Mouse (Mus musculus) heart, embryonic 10.5 days (tissue): ENCODE data around the gene Tns3. TPM values are rescaled to one million over a fixed set of nuclear protein-coding genes. Genes with fewer than 3 reads are reported as not detected.
A peak's percentile ranks its signal among the peaks of the same experiment; 100 is the strongest.

Experiments
- DNase-seq: peaks from one replicate; pipeline ENCODE4 v3.0.0-alpha.2; 2017; ENCODE audit warnings: low spot score
- H3K27ac ChIP-seq: fragments of 300-500 bp; sonication (generic); 2 replicates; pipeline ENCODE4 v1.5.1; 2016; ENCODE audit warnings: mild to moderate bottlenecking
- H3K27me3 ChIP-seq: fragments of 300-500 bp; sonication (generic); 2 replicates; pipeline ENCODE4 v1.6.1; 2016; ENCODE audit warnings: mild to moderate bottlenecking; ENCODE audit not compliant: poor library complexity, insufficient read depth, severe bottlenecking
- H3K36me3 ChIP-seq: fragments of 300-500 bp; sonication (generic); 2 replicates; pipeline ENCODE4 v1.6.1; 2016; ENCODE audit warnings: mild to moderate bottlenecking, moderate library complexity
- H3K4me1 ChIP-seq: fragments of 300-500 bp; sonication (generic); 2 replicates; pipeline ENCODE4 v1.6.1; 2016; ENCODE audit warnings: mild to moderate bottlenecking
- H3K4me3 ChIP-seq: fragments of 300-500 bp; sonication (generic); 2 replicates; pipeline ENCODE4 v1.5.1; 2016; ENCODE audit warnings: mild to moderate bottlenecking, moderate library complexity
- H3K9me3 ChIP-seq: fragments of 300-500 bp; sonication (generic); 2 replicates; pipeline ENCODE4 v1.6.1; 2016; ENCODE audit warnings: mild to moderate bottlenecking, moderate library complexity
- WGBS: fragments of 180-500 bp; shearing (Covaris S2); methylation state at CpG from one replicate; pipeline ENCODE4 v1.1.7; 2016; 5-methylcytosine and 5-hydroxymethylcytosine counted together
- polyA plus RNA-seq: library from polyadenylated mRNA; unstranded; fragments of >200 nt; fragmentation: Nextera tagmentation; extraction: Ambion mirVana; gene quantifications from 2 replicates; pipeline ENCODE4 v1.2.1, GENCODE M21; 2016

Tns3 gene
- polyA plus RNA-seq, 1 experiment from 2014 or later, result 17.0 TPM

DNA sequence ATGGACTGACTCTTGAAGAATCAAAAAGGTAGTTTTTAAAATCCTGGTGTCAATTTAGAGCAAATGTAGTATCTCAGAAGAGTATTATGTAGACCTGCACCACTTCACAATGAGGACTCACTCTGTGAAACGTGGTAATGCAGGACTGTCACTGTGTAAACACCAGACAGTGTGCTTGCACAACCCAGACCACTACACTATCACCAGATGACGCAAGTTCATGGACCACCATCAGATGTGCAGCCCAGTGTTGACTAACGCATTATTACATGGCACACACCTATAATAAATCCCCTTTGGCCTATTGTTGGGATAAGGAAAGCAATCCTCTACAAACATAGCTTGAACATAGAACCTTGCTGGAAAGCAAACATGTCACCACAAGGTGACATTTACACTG, 71.2 kb downstream of the Tns3 start:
- peaks cover 21% of the 10 kb centered on the region for H3K4me1 ChIP-seq
- no peak overlapping the region for H3K27ac ChIP-seq
- H3K9me3 ChIP-seq, result no peaks in the 10 kb centered on the region
- peaks cover 10% of the 10 kb centered on the region; the same call in 1 of the 2 replicates for H3K36me3 ChIP-seq
- 80% methylated on average over 3 of the region's 3 CpGs for WGBS
- no peak overlapping the region for H3K4me3 ChIP-seq
- DNase-seq, result no peak
- no peaks in the 10 kb centered on the region for H3K27me3 ChIP-seq

- H3K9me3 ChIP-seq, result no peaks in the 10 kb centered on the region
- H3K27me3 ChIP-seq, result no peaks in the 10 kb centered on the region
- no peak for DNase-seq
- H3K27ac ChIP-seq, result no peak overlapping the region
- WGBS, result 57% methylated on average over 5 of the region's 5 CpGs
- no peak overlapping the region for H3K4me3 ChIP-seq
- peaks cover 29% of the 10 kb centered on the region for H3K4me1 ChIP-seq
- 0 out of 2 replicates have a peak, but pooled peaks cover 2% of the 10 kb centered on the region for H3K36me3 ChIP-seq
Measured at GRCm38 (mm10) chr11:8591271-8591670, 73.1 kb downstream of the Tns3 start.

DNA sequence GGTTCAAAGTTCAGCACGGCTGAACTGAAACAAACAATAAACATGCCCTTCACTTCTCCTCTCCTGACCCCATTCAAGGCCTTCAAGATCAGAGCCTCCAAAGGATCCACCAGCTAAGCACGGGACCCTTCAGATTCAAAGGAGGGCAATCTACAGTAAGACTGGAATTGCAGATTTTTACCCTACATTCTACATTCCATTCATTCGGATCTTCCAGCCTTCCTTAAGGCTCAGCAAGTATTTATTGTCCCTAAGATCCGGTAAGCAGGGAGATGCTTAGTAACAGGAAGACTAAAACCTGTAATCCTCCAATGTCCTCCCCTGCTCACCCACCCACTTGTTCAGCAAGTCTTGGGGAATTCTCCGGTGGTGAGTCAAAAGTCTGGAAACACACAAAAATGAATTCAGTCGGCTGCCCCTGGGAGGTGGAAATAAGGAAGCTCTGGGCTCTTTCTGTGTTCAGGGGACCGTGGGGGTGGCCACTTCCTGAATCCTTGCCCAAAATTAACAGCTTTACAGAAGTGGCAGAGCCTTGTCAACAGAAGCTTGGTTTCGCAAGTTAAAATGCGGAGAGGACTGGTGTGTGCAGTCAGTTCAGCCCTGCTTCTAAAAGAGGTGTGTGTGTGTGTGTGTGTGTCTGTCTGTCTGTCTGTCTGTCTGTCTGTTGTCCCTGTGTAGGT, 75.0 kb downstream of the Tns3 start:
- H3K36me3 ChIP-seq, result 0 out of 2 replicates have a peak, but pooled peaks cover 2% of the 10 kb centered on the region
- H3K27ac ChIP-seq, result no peak overlapping the region
- 61% methylated on average over 9 of the region's 9 CpGs for WGBS
- peaks cover 46% of the 10 kb centered on the region for H3K4me1 ChIP-seq
- H3K27me3 ChIP-seq, result no peaks in the 10 kb centered on the region
- H3K9me3 ChIP-seq, result no peaks in the 10 kb centered on the region
- DNase-seq, result no peak
- no peak overlapping the region for H3K4me3 ChIP-seq

DNA sequence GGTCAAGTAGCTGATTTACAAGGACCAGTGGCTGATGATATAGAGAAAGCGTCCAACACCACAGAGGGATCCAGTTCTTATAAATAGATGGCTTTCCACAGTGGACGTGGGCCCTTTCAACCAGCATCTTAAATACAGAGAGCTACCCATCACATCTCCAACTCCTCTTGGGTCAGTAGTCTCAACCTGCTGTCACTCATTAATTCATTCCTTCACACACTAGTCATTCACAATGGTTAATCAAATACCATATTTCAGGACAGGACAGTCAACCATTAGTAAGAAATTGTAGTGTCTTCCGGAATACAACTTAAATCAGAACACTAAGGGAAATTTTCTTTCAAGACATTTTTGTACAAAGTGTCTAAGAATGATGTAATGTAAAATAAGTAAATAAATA, 76.4 kb downstream of the Tns3 start:
- Histone ChIP-seq H3K9me3 (no peaks in the 10 kb centered on the region), H3K27ac (no peak overlapping the region), H3K4me3 (no peak overlapping the region), H3K27me3 (no peaks in the 10 kb centered on the region), H3K36me3 (0 out of 2 replicates have a peak, but pooled peaks cover 2% of the 10 kb centered on the region), H3K4me1 (peaks cover 53% of the 10 kb centered on the region)
- DNase-seq, result no peak
- WGBS, result 87% methylated on average over 3 of the region's 3 CpGs

- Histone ChIP-seq H3K4me1 (peaks cover 60% of the 10 kb centered on the region), H3K9me3 (no peaks in the 10 kb centered on the region), H3K4me3 (no peak overlapping the region), H3K36me3 (0 out of 2 replicates have a peak, but pooled peaks cover 2% of the 10 kb centered on the region), H3K27me3 (no peaks in the 10 kb centered on the region), H3K27ac (peak overlapping the region; percentile 42; the same call in 1 of the 2 replicates)
- DNase-seq, result no peak
- WGBS, result 64% methylated on average over 10 of the region's 10 CpGs
Measured at GRCm38 (mm10) chr11:8586996-8587644, 77.2 kb downstream of the Tns3 start.

GRCm38 (mm10) chr11:8586374-8586773, 78.0 kb downstream of the Tns3 start:
- no peaks in the 10 kb centered on the region for H3K9me3 ChIP-seq
- WGBS, result 72% methylated on average over 2 of the region's 2 CpGs
- H3K4me3 ChIP-seq, result no peak overlapping the region
- H3K4me1 ChIP-seq, result peaks cover 60% of the 10 kb centered on the region
- no peak overlapping the region for H3K27ac ChIP-seq
- DNase-seq, result no peak
- no peaks in the 10 kb centered on the region for H3K27me3 ChIP-seq
- 0 out of 2 replicates have a peak, but pooled peaks cover 2% of the 10 kb centered on the region for H3K36me3 ChIP-seq

DNA sequence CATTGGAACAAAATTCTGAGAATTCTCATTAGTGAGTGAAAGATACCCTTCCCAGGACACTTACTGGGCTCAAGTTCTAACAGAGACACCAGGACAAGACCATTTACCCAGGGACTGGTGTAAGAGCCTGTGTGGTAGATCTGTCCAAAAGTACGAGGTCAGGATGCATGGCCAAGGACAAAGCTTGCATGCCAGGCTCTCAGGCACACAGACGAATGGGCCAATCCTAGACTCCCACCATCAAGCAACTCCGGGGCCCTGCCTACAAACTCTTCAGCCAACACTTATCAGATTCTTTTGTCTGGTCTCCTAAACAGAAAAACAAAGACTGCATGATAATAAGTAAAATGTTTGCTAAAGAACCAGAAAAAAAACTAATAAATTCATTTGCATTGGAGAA, 78.6 kb downstream of the Tns3 start:
- peak overlapping the region; percentile 64; the same call in 1 of the 2 replicates for H3K27ac ChIP-seq
- H3K4me1 ChIP-seq, result peaks cover 54% of the 10 kb centered on the region
- no peak for DNase-seq
- no peaks in the 10 kb centered on the region for H3K9me3 ChIP-seq
- no peak overlapping the region for H3K4me3 ChIP-seq
- H3K27me3 ChIP-seq, result no peaks in the 10 kb centered on the region
- H3K36me3 ChIP-seq, result 0 out of 2 replicates have a peak, but pooled peaks cover 2% of the 10 kb centered on the region
- 58% methylated on average over 3 of the region's 3 CpGs for WGBS

GRCm38 (mm10) chr11:8584925-8585324, 79.4 kb downstream of the Tns3 start:
- H3K4me3 ChIP-seq, result no peak overlapping the region
- 0 out of 2 replicates have a peak, but pooled peaks cover 1% of the 10 kb centered on the region for H3K36me3 ChIP-seq
- H3K4me1 ChIP-seq, result peaks cover 59% of the 10 kb centered on the region
- WGBS, result 68% methylated on average over 1 of the region's 1 CpGs
- H3K9me3 ChIP-seq, result no peaks in the 10 kb centered on the region
- DNase-seq, result no peak
- peak overlapping the region; percentile 64 for H3K27ac ChIP-seq
- H3K27me3 ChIP-seq, result no peaks in the 10 kb centered on the region

DNA sequence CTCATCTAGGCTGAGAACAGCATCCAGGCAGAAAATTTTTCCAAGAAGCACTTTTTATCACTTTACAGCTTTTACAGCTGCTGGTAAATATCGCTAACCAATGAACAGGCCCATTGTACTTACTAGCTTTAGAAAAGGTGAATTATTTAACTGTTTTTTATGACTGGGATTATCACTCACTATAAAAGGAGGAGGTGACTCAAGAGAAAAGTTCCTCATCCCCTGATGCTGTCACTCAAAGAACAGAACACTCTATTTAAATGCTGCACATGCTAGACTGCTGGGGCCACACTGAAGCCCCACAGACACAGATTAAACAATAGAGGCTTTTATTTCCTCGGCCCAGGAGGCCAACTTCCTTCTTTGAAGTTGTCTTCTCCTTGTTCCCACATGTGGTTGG, 80.0 kb downstream of the Tns3 start:
- Histone ChIP-seq H3K4me3 (no peak overlapping the region), H3K9me3 (no peaks in the 10 kb centered on the region), H3K4me1 (peaks cover 57% of the 10 kb centered on the region), H3K27ac (peak overlapping the region; percentile 64; the same call in 1 of the 2 replicates), H3K27me3 (no peaks in the 10 kb centered on the region), H3K36me3 (no peaks in the 10 kb centered on the region)
- DNase-seq, result no peak
- WGBS, result 80% methylated on average over 2 of the region's 2 CpGs

DNA sequence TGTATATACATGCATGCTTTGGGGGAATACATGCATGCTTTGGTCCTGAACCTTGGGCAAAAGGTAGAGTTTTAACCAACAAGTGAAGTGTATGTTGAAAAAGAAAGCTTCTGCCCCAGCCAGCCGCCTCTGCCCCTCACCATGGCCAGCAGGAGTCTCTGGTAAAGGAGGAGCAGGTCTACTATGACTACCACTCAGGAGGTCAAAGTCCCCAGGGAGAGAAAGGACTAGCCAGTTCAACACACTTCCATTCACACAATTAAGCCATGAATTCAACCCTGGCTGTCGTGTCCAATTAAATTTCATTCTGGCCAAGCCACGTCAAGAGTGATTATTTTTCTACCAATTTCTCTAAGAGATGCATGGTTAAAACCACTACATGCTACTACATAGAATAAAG, 81.2 kb downstream of the Tns3 start:
- no peak overlapping the region for H3K27ac ChIP-seq
- no peaks in the 10 kb centered on the region for H3K27me3 ChIP-seq
- WGBS, result 91% methylated on average over 3 of the region's 3 CpGs
- H3K9me3 ChIP-seq, result no peaks in the 10 kb centered on the region
- H3K4me3 ChIP-seq, result no peak overlapping the region
- peaks cover 67% of the 10 kb centered on the region for H3K4me1 ChIP-seq
- no peaks in the 10 kb centered on the region for H3K36me3 ChIP-seq
- no peak for DNase-seq

DNA sequence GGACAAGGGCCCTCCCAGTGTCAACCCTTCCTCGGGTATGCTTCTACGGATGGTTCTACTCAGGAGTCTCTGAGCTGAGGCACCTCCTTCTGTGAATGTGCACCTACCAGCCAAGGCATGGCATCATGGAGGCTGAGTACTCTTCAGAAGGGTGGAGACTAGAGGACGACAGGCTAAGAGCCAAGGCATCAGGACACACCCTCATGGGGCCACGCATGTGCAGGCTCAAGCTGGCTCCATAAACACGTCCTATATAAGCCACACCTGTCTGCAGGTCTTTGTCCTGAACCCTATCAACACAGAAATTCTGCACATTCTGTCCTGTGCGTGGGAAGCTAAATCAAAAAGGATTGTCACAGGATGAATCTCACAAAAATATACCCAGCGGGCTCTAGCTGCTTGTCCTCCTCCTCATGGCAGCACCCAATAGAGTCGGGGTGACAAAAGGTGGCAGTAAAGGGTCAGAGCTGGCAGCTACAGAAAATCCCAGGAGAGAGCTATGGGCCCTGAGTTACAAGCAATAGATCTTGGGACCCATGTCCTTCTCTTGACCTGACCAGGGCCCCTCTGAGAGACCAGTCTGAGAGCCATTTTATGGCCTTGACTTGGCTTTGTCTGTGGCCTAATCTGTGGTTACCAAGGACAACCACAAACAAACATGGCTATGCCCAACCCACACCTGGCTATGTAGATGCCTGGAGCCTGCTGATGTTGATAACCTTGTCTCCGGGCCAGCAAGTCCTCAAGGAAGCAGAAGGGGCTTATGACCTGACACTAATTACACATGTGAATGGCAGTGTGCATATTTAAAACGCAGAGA, 82.0 kb downstream of the Tns3 start:
- H3K4me3 ChIP-seq, result no peak overlapping the region
- DNase-seq, result no peak
- no peaks in the 10 kb centered on the region for H3K27me3 ChIP-seq
- H3K27ac ChIP-seq, result peak overlapping the region; percentile 48
- H3K9me3 ChIP-seq, result no peaks in the 10 kb centered on the region
- 74% methylated on average over 10 of the region's 10 CpGs for WGBS
- H3K4me1 ChIP-seq, result peaks cover 66% of the 10 kb centered on the region
- H3K36me3 ChIP-seq, result no peaks in the 10 kb centered on the region

DNA sequence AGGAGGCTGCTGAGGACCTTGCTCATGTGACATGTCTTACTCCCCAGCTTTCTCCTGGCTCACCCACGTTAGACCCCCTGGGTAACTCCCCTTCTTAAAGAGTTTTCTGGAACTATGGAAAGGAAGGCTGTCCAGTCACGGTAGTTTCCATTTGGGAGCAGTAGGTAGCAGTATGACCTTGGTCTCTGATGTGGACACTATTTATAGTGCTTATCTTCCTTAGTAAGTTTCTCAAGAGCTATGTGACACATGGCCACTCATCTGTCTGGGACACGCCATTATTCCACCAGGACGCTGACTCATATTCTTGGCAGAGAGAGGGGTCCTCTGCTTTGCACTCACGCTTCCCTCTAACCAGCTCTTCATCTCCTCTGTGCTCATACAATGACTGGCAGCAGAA, 84.5 kb downstream of the Tns3 start:
- H3K27me3 ChIP-seq, result no peaks in the 10 kb centered on the region
- H3K4me1 ChIP-seq, result peaks cover 68% of the 10 kb centered on the region
- WGBS, result 24% methylated on average over 5 of the region's 5 CpGs
- H3K9me3 ChIP-seq, result no peaks in the 10 kb centered on the region
- H3K36me3 ChIP-seq, result no peaks in the 10 kb centered on the region; the same call in 1 of the 2 replicates
- peak overlapping the region; percentile 76 for H3K27ac ChIP-seq
- no peak for DNase-seq
- no peak overlapping the region for H3K4me3 ChIP-seq
